Mouse (Mus musculus) adrenal gland, adult 2 months (tissue): ENCODE results near the gene Nmi. TPM values are rescaled to one million over a fixed set of nuclear protein-coding genes. Genes with fewer than 3 reads are reported as not detected.
A peak's percentile ranks its signal among the peaks of the same experiment; 100 is the strongest.

Experiments
- DNase-seq: peaks from one replicate; pipeline ENCODE4 v3.0.0; 2021
- polyA plus RNA-seq: library from polyadenylated mRNA; depleted of rRNA; stranded (reverse); fragments of >200 nt; gene quantifications from 2 replicates; pipeline ENCODE4 v1.2.3, GENCODE M21; 2012; rRNA removed
- total RNA-seq, 2 experiments: library from RNA; stranded (reverse); gene quantifications; 2 replicates each; pipeline ENCODE4 v1.2.3; 2021

Gene Nmi
- total and polyA plus RNA-seq, 3 experiments = 0.82 to 11.5 (median 8.2) TPM

DNA sequence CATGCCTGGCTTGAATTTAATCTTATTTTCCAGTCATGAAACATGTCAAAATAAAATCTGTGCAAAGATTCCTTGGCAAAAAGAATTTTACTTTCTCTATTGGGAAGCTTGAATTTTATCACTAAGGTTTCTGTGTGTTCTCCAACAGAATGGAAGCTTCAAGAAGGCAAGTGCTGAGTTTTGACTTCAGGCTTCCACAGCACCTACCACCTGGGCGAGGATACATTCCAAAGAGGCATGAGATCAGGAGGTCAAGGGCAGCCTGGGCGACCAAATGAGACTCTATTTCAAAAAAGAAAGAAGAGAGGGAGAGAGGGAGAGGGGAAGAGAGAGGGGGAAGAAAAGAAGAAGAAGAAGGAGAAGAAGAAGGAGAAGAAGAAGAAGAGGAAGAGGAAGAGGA lies 27.5 kb downstream of the Nmi start:
- DNase-seq = no peak

DNA sequence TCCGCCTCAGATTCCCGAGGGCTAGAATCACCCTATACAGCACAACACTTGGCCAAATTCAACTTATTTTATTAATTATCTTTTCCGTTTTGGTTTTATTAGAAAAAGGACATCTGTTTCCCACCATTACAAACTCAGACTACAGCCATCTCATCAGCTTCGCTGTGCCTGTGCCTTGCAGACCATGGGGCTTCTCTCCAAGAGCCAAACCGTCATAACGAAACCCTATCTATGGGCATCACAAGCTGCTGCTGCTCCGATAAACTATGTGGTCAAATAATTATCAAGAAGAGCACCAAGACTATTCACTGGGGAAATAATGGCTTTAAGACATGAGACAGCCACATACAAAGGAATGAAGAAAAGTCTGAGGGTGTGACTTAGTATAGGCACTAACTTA lies 31.5 kb downstream of the Nmi start:
- no peak for DNase-seq

DNA sequence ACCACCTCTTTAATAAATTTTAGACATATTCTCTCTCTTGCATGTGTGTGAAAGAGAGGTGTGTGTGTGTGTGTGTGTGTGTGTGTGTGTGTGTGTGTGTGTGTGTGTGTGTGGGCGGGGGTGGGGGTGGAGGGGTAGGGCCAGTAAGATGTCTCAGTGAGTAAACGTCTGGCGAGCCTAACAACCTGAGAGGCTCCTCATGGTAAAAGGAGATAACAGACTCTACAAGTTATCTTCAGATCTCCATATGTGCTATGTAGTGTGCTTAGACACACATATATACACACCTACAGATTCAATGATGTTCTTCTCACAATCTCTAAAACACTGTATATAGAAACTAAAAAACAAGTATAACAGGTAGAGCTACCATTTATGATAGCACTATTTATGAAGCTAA lies 34.5 kb downstream of the Nmi start:
- no peak for DNase-seq

DNA sequence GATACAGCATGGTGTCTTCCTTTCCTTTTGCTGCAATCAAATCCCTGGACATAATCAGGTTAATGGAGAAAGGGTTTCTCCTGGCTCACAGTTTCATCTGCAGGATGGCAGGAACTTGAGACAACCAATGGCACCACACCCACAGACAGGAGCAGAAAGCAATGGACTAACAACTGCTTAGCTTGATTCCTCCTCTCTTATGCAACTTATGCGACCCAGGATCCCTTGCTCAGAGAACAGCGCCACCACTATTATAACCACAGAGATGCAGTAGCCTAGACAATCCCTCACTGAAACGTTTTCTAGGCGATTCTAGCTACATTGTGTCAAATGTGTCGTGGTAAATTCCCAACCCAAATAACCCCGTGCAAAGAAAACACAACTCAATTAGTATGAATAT lies 36.3 kb downstream of the Nmi start:
- no peak for DNase-seq

DNA sequence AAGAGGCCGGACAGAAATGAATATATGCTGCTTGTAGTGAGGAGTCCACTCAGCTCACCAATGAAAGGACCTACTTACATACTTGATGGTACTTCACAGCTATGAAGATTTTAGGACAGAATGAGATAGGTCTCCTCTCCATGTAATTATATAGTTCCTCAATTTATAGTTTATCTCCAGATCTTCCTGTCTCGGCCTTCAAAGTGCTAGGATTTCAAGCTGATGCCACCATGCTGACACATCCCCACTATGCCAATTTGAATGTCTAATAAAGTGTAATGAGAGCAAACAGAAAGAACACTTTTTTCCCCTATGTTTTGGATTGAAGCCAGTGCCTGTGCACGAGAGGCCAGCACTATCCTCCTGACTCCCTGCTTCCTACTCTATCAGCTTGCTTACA lies 36.7 kb downstream of the Nmi start:
- DNase-seq = no peak

DNA sequence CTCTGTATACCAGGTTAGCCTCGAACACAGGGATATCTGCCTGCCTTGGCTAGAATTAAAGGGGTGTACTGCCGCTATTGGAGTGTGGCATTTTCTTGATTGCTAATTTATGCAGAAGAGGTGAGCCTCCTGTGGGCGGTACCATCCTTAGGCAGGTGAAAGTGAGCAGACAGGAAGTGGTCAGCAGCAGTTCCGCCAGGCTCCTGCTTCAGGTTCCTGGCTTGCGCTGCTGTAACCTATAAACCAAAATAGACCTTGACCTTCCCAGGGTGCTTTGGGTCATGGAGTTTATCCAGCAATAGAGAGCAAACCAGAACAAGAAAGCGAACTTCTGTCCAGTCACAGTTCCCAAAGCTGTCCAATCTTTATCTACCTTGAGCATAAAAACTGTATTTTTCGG lies 37.4 kb downstream of the Nmi start:
- DNase-seq = no peak

DNA sequence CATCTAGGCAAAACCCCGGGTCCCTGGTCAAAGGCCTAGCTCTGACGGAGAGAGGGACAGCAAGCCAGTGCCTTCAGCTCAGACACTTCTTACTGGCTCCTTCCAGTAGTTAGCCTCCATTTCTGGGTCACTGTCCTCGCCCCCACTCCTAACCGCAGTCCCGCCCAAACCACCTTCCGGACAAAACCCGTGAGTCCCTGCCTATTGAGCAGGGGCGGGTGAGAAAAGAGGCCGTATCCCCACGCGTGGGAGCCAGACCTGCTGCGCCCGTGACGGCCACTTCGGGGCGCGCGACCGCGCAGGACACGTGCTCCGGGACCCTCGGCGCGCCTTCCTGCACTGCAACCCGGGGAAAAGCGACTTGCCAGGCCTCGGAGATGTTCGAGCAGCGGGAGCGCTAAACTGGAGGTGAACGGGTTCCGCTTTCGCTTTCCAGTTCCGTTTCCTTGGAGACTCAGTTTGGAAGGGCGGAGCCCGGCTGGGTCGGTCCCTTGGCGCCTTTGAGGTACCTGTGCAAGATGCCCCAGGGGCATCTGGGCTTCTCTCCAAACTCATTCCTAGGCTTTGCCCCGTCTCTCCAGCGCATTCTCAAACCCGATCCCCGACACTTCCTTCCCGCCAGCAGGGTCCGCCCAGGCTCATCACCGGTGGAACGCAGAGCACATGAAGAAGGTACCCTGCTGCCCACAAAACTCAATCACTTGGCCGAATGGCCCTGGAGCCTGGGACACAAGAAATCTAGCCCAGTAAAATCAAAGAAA lies 38.5 kb downstream of the Nmi start, which contains the start of gene Rbm43:
Gene Rbm43 (minus strand): TSS at position 590 of the 761 bp plus-strand sequence.
- peak; percentile 85 for DNase-seq

DNA sequence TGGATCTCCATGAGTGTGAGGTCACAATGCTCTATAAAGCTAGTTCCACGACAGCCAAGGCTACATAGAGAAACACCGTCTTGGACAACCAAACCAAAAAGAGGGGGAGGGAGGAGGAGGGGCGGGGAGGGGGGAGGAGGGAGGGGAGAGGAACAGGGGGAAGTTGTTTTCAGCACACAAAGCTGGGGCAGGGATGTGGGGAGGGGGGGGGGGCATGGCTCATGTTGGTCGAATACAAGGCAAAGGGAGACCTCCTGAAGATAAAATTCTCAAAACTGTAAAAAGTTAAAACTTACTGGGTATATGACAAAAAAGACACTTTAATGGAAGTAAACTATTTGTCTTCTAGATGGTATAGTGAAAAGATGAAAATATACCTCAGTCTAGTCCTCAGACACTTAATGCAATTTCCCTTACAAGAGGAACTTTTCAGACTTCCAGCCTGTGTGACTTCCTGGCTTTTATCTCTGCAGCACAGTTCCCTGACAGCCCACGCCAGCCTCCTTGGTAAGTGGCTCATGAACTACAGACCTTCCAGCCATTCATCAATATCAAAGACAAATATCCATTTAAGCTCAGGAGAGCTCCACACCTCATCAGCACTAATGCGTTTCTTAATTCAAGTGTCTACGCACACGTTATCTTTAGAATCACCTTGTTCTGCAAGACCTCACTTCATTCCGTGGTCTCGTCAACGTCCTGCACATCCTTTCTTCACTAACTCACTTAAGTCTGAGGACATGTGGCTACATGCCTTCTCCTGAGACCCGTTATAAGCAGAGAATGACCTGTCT lies 39.8 kb downstream of the Nmi start:
- peak; percentile 25 for DNase-seq

DNA sequence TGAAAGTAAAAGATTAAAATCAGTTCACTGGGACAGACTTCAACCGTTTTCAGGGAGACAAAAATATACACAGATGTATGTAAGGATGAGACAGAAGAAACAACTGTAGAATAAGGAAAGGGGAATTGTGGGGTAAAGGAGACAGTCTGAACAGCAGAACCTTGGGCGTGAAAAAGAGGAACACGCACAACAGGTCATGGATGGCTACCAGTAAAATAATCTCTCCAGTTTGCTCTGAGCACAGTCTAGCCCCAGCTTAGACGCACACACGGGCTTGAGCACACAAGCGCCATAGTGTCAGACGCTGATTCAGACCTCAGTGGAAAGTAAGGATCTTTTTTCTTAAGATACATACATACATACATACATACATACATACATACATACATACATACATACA lies 42.1 kb downstream of the Nmi start:
- no peak for DNase-seq

DNA sequence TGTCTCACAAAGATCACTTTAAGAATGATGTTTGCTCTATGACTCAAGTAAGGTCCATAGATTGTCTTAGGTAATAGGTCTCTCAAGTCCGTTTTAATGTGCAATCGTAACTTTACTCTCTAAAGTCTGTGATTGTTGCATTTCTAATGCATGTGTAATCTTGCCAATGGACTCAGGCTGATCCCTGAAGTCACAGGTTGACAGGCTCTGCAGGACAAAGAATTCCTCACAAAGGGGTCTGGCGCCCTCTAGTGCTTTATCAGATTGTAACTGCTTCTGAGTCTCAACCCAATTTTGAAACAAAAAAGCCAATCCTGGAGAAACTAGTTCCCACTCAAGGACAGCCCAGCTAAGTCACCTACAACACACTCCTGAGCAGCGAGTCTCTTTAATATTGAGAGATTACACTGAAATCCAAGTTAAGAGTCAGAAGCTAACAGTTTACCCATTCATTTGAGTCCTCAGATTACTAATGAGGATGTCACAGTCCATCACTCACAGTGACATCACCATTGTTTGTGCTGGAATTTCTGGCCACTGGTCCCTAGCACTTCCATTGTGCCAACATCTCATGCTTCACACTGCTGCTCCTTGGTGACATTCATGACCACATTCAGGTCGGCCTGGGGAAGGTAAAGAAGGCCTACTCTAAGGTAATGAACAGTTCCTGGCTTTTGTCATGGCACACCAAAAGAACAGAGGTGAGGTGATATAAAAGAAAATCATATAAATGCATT lies 58.2 kb downstream of the Nmi start:
- DNase-seq = peak; percentile 85

DNA sequence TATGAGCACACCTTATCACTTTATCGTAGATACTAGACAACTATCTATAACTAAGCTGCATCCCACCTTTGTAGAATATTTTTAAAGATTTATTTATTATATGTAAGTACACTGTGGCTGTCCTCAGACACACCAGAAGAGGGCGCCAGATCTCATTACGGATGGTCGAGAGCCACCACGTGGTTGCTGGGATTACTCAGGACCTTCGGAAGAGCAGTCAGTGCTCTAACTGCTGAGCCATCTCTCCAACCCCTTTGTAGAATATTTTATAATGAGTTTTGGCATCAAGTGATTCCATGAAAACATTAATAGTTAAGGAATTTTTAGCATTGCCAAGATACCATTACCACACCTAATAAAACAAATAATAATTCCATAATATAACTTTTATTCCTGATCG lies 58.8 kb downstream of the Nmi start:
- no peak for DNase-seq

DNA sequence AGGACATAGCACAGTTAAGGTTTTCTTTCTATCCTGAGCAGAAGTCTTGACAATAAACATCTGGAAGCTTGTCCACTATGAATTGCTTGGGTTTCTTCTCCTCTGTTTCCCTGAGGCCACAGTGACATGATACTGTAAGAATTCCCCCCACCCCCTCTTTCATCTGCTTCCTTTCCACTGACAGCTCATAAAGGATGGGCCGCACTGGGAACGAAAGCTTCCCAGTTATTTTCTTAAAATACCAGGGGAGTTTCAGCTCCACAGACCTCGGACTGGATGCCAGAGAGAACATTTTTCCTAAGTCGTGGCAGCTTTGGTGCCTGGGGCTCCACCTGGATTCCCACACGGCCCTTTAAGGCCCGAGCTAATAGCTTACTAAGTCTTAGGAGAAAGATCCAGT lies 60.6 kb downstream of the Nmi start:
- no peak for DNase-seq

DNA sequence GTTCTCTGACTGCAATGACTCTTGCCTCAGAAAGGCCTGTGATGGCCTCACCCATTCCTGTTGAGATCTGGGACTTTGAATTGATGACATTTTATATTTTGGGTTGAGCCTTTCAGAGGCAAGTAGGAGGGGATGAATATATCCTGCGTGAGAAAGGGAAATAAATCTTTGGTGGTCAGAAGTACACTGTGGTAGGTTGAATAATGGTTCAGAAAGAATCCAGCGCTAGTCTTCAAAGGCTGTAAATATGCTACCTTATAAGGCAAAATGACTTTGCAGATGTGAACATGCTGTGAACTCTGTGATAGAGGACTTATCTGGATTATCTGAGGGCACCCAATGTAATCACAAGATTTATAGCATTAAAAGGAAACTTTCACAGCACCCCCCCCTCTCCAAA lies 61.4 kb downstream of the Nmi start:
- no peak for DNase-seq

DNA sequence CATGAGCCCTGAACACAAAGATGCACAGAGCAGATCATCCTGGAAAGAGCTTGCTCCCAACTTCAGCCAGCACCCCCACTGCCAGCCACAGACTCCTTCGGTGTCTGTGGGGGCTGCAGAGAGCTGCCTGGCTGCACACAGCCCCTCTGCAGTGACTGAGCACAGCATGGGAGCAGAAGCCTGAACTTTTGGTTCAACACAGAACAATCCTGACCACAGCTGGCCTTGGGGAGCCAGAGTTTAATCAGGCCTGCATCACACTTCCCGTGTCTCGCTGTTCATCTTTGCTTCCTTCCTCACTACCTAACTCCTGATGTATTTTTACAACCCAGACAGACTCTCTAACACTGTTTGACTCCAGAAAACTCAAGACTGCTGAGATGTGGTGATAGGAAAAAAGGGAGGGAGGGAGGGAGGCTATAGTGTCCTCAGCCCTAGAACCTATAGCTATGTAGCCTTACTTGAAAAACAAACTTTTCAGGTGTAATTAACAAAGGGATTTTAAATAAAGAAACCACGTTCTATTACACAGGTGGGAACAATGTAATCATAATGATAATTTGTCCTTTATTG lies 65.7 kb downstream of the Nmi start:
- DNase-seq = no peak

DNA sequence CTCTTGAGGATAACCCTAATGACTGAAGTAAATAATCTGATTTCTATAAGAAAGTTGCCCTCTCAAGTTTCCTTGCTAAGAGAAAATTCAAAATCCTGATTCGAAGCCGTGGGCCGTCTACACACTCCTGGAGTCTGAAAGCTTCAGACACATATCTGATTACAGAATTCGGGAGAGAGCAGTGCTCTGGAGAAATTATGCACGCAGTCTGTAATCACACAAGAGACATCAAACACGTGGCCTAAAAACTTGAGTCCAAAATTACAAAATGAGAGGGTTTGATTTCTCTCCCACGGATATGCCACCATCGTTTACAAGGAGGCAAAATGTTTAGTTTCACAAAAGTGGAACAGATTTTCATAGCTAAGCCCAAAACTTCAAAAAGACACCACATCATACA lies 67.7 kb downstream of the Nmi start:
- no peak for DNase-seq

Other genes with a start within 250 kb of the Nmi start
- 10 to 100 TPM; 14.2 to 19.2 TPM for gene Rbm43, start 38.3 kb downstream of the Nmi start, total RNA-seq
- 13.2 and 15.0 TPM in 2 replicates for gene Rbm43, start 38.3 kb downstream of the Nmi start, polyA plus RNA-seq
- 1 to 10 TPM in 1 of 2 experiments, under 1 TPM in 1; 0.62 to 1.7 TPM for gene Tnfaip6, start 64.5 kb upstream of the Nmi start, total RNA-seq
- 0.06 TPM in 1 of 2 replicates, not detected in the other for gene Tnfaip6, start 64.5 kb upstream of the Nmi start, polyA plus RNA-seq
- 10 to 100 TPM; 24.1 to 26.4 TPM for gene Rif1, start 99.3 kb upstream of the Nmi start, total RNA-seq
- 0.40 and 1.1 TPM in 2 replicates for gene Rif1, start 99.3 kb upstream of the Nmi start, polyA plus RNA-seq